Mouse (Mus musculus) midbrain, postnatal 0 days (tissue): ENCODE data around the gene Abcc8. TPM values are rescaled to one million over a fixed set of nuclear protein-coding genes. Genes with fewer than 3 reads are reported as not detected.

Experiments
- ATAC-seq: fragments of 200-750 bp; cut with Nextera tagmentation; 2 replicates; pipeline ENCODE4 v1.8.0; 2017; ENCODE audit warnings: moderate number of reproducible peaks, mild to moderate bottlenecking, moderate TSS enrichment, moderate library complexity; ENCODE audit not compliant: low FRiP score
- DNase-seq: peaks from one replicate; pipeline ENCODE4 v3.0.0-alpha.2; 2015; ENCODE audit warnings: low spot score
- H3K27ac ChIP-seq: fragments of 300-500 bp; sonication (generic); 2 replicates; pipeline ENCODE4 v1.5.1; 2014; ENCODE audit warnings: low read depth, mild to moderate bottlenecking, low read length, mixed read lengths
- H3K27me3 ChIP-seq: fragments of 300-500 bp; sonication (generic); 2 replicates; pipeline ENCODE4 v1.6.1; 2014; ENCODE audit warnings: low read length, control low read depth, mixed read lengths; ENCODE audit not compliant: insufficient read depth
- H3K36me3 ChIP-seq: fragments of 300-500 bp; sonication (generic); 2 replicates; pipeline ENCODE4 v1.6.1; 2014; ENCODE audit warnings: low read length, control low read depth, mixed read lengths; ENCODE audit not compliant: insufficient read depth
- H3K4me1 ChIP-seq: fragments of 300-500 bp; sonication (generic); 2 replicates; pipeline ENCODE4 v1.6.1; 2014; ENCODE audit warnings: mild to moderate bottlenecking, control low read depth, antibody characterized with exemption, low read length, mixed read lengths; ENCODE audit not compliant: insufficient read depth
- H3K4me2 ChIP-seq: fragments of 300-500 bp; sonication (generic); 2 replicates; pipeline ENCODE4 v1.6.1; 2014; ENCODE audit warnings: low read depth, mild to moderate bottlenecking, low read length, mixed read lengths; ENCODE audit not compliant: poor library complexity, severe bottlenecking
- H3K4me3 ChIP-seq: fragments of 300-500 bp; sonication (generic); 2 replicates; pipeline ENCODE4 v1.5.1; 2014; ENCODE audit warnings: low read depth, mild to moderate bottlenecking, low read length, moderate library complexity
- H3K9ac ChIP-seq: fragments of 300-500 bp; sonication (generic); replicated peaks from 2 replicates; pipeline ENCODE4 v1.6.1; 2014; ENCODE audit warnings: mild to moderate bottlenecking, low read length, moderate library complexity, mixed read lengths; ENCODE audit not compliant: poor library complexity, severe bottlenecking
- H3K9me3 ChIP-seq: fragments of 300-500 bp; sonication (generic); 2 replicates; pipeline ENCODE4 v1.6.1; 2016; ENCODE audit warnings: low read length, control low read depth
- CTCF ChIP-seq: IDR thresholded peaks from 2 replicates; pipeline ENCODE4 v1.5.1; 2016; ENCODE audit warnings: antibody characterized with exemption, mild to moderate bottlenecking
- WGBS: fragments of 180-500 bp; shearing (Covaris S2); extraction: QIAGEN DNeasy Blood & Tissue Kit; methylation state at CpG from one replicate; pipeline ENCODE4 v1.1.7; 2014; 5-methylcytosine and 5-hydroxymethylcytosine counted together
- polyA plus RNA-seq: library from polyadenylated mRNA; unstranded; fragments of >200 nt; fragmentation: Nextera tagmentation; extraction: Ambion mirVana; gene quantifications from 2 replicates; pipeline ENCODE4 v1.2.1, GENCODE M21; 2015
- total RNA-seq: library from RNA; depleted of rRNA; stranded (reverse); fragments of >200 nt; gene quantifications from 2 replicates; pipeline ENCODE4 v1.2.3, GENCODE M21; 2014

The Abcc8 gene
- total and polyA plus RNA-seq, 2 experiments from 2014 or later, result 9.6 to 18.7 TPM

GRCm38 (mm10) chr7:46154498-46155488, 25.0 kb downstream of the Abcc8 start:
- DNase-seq, result no peak
- H3K4me1 ChIP-seq, result peaks cover 7% of the 10 kb centered on the region; the same call in 1 of the 2 replicates
- no peaks in the 10 kb centered on the region for H3K9me3 ChIP-seq
- ATAC-seq, result no peak
- no peak overlapping the region for H3K9ac ChIP-seq
- no peak for TF ChIP-seq CTCF
- 25% methylated on average over 18 of the region's 18 CpGs for WGBS
- no peak overlapping the region for H3K4me2 ChIP-seq
- H3K27me3 ChIP-seq, result no peaks in the 10 kb centered on the region
- no peak overlapping the region for H3K4me3 ChIP-seq
- 0 out of 2 replicates have a peak overlapping the region, but pooled peaks have one; percentile 47 for H3K27ac ChIP-seq
- H3K36me3 ChIP-seq, result 0 out of 2 replicates have a peak, but pooled peaks cover 2% of the 10 kb centered on the region

DNA sequence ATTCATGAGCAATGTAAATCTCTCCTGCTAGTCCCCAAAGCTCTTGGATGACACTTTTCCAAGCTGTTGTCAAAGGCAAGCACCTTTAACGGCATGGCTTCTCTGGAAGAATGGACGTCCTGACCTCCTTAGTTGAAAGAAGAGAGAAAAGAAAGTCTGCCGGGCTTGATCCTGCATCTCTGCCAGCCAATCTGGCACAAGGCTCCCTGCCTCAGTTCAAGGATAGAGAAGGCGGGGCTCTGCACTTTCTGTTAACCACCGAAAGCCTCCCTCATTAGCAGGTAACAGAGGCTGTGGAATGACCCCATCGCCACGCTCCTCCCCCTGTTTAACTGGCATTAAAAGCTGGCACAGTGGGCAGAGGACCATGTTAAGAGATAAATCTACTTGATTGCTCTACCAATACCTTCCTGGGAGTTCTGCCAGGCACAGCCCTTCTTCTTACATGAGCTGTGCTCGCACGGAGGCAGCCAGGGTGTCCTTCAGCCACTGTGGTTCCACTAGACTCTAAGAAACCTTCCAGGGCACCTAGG, 26.9 kb downstream of the Abcc8 start:
- Histone ChIP-seq H3K4me3 (no peak overlapping the region), H3K27ac (no peak overlapping the region), H3K36me3 (no peaks in the 10 kb centered on the region), H3K4me1 (peaks cover 7% of the 10 kb centered on the region; the same call in 1 of the 2 replicates), H3K4me2 (no peak overlapping the region), H3K27me3 (no peaks in the 10 kb centered on the region), H3K9ac (no peak overlapping the region), H3K9me3 (no peaks in the 10 kb centered on the region)
- WGBS, result 54% methylated on average over 9 of the region's 9 CpGs
- DNase-seq (no peak), ATAC-seq (no peak)
- no peak for TF ChIP-seq CTCF

- Histone ChIP-seq H3K9ac (no peak overlapping the region), H3K36me3 (no peaks in the 10 kb centered on the region), H3K27ac (0 out of 2 replicates have a peak overlapping the region, but pooled peaks have one; percentile 27), H3K9me3 (no peaks in the 10 kb centered on the region), H3K27me3 (no peaks in the 10 kb centered on the region), H3K4me3 (no peak overlapping the region), H3K4me1 (no peaks in the 10 kb centered on the region; the same call in 1 of the 2 replicates), H3K4me2 (no peak overlapping the region)
- DNase-seq (no peak), ATAC-seq (no peak)
- TF ChIP-seq CTCF, result no peak
- WGBS, result 91% methylated on average over 7 of the region's 7 CpGs
Observed at GRCm38 (mm10) chr7:46147417-46147816, 32.4 kb downstream of the Abcc8 start.

- no peak for DNase-seq
Observed at GRCm38 (mm10) chr7:46146675-46147308, 33.0 kb downstream of the Abcc8 start.

GRCm38 (mm10) chr7:46144061-46144460, 35.8 kb downstream of the Abcc8 start:
- Histone ChIP-seq H3K4me3 (no peak overlapping the region), H3K27ac (no peak overlapping the region), H3K4me2 (no peak overlapping the region), H3K27me3 (no peaks in the 10 kb centered on the region), H3K9ac (no peak overlapping the region), H3K4me1 (no peaks in the 10 kb centered on the region; the same call in 1 of the 2 replicates), H3K9me3 (no peaks in the 10 kb centered on the region), H3K36me3 (no peaks in the 10 kb centered on the region)
- TF ChIP-seq CTCF, result no peak
- no peak for DNase-seq
- no peak for ATAC-seq
- WGBS, result 62% methylated on average over 8 of the region's 8 CpGs

More at GRCm38 (mm10) chr7:46146675-46147308, 33.0 kb downstream of the Abcc8 start:
- ATAC-seq, result 0 out of 2 replicates have a peak, but pooled peaks have one; percentile 47
- Histone ChIP-seq H3K4me2 (no peak overlapping the region), H3K27me3 (no peaks in the 10 kb centered on the region), H3K4me3 (no peak overlapping the region), H3K4me1 (no peaks in the 10 kb centered on the region; the same call in 1 of the 2 replicates), H3K36me3 (no peaks in the 10 kb centered on the region), H3K9ac (no peak overlapping the region), H3K9me3 (no peaks in the 10 kb centered on the region), H3K27ac (0 out of 2 replicates have a peak overlapping the region, but pooled peaks have one; percentile 27)
- no peak for TF ChIP-seq CTCF
- WGBS, result 50% methylated on average over 7 of the region's 7 CpGs
